Mouse (Mus musculus) heart, adult 2 months (tissue): ENCODE results near the gene Casp7. TPM values are rescaled to one million over a fixed set of nuclear protein-coding genes. Genes with fewer than 3 reads are reported as not detected.
A peak's percentile ranks its signal among the peaks of the same experiment; 100 is the strongest.
"Not testable (repeated sequence)": the region's sequence is repeated elsewhere in the genome, so short reads cannot be mapped to it uniquely, and the experiment has no call there.

Source experiments
- DNase-seq, 2 experiments: peaks; one replicate each; pipeline ENCODE4 v3.0.0; 2021
- H3K27ac ChIP-seq: fragments of 200-600 bp; 2 replicates; pipeline ENCODE4 v1.8.1; 2022
- H3K27me3 ChIP-seq: fragments of 200-500 bp; 2 replicates; pipeline ENCODE4 v1.6.1; 2012; ENCODE audit warnings: mild to moderate bottlenecking, low read length, inconsistent platforms, mixed read lengths; ENCODE audit not compliant: control insufficient read depth, insufficient read depth
- H3K36me3 ChIP-seq: fragments of 200-500 bp; 2 replicates; pipeline ENCODE4 v1.6.1; 2012; ENCODE audit warnings: low read length, inconsistent platforms; ENCODE audit not compliant: control insufficient read depth, insufficient read depth
- H3K4me1 ChIP-seq: fragments of 200-500 bp; 2 replicates; pipeline ENCODE4 v1.6.1; 2011; ENCODE audit warnings: low read length; ENCODE audit not compliant: control insufficient read depth, insufficient read depth
- H3K4me3 ChIP-seq: fragments of 200-600 bp; 2 replicates; pipeline ENCODE4 v1.8.1; 2022
- H3K79me2 ChIP-seq: fragments of 200-500 bp; replicated peaks from 2 replicates; pipeline ENCODE4 v1.6.1; 2012; ENCODE audit warnings: mild to moderate bottlenecking, inconsistent platforms, low read length, moderate library complexity, mixed read lengths; ENCODE audit not compliant: control insufficient read depth, insufficient read depth
- H3K9ac ChIP-seq: fragments of 200-500 bp; 2 replicates; pipeline ENCODE4 v1.6.1; 2012; ENCODE audit warnings: low read depth, mild to moderate bottlenecking, control low read depth, inconsistent platforms, low read length, mixed read lengths
- CTCF ChIP-seq: fragments of 200-600 bp; IDR thresholded peaks from 2 replicates; pipeline ENCODE4 v1.8.1; 2022; ENCODE audit warnings: antibody characterized with exemption, mild to moderate bottlenecking, moderate library complexity
- EP300 ChIP-seq: fragments of 200-500 bp; IDR thresholded peaks from 2 replicates; pipeline ENCODE4 v1.6.1; 2011; ENCODE audit warnings: low read depth, low read length, control low read depth; ENCODE audit not compliant: insufficient read depth
- POLR2A ChIP-seq: fragments of 200-500 bp; IDR thresholded peaks from 2 replicates; pipeline ENCODE4 v1.6.1; 2011; ENCODE audit warnings: mild to moderate bottlenecking, low read depth, low read length, control low read depth; ENCODE audit not compliant: insufficient read depth
- WGBS: fragments of 180-500 bp; shearing (Covaris S2); methylation state at CpG from one replicate; pipeline ENCODE4 v1.1.7; 2018; 5-methylcytosine and 5-hydroxymethylcytosine counted together
- intact Hi-C: fragments of 180-260 bp; cut with DNase I; formaldehyde crosslinking; loops from one replicate; pipeline ENCODE4 v1.15.1; 2025
- polyA plus RNA-seq: library from polyadenylated mRNA; depleted of rRNA; stranded (reverse); fragments of >200 nt; gene quantifications from 2 replicates; pipeline ENCODE4 v1.2.3, GENCODE M21; 2012
- total RNA-seq, 2 experiments: library from RNA; stranded (reverse); gene quantifications; 2 replicates each; pipeline ENCODE4 v1.2.3; 2021

Casp7 gene
- total and polyA plus RNA-seq, 3 experiments, result 9.2 to 12.5 (median 11.7) TPM

GRCm38 (mm10) chr19:56406581-56406980 is 9.7 kb downstream of the Casp7 start:
- H3K9ac ChIP-seq, result no peak overlapping the region
- peaks cover 5% of the 10 kb centered on the region for H3K4me1 ChIP-seq
- 58% methylated on average over 7 of the region's 7 CpGs for WGBS
- intact Hi-C loops, result no loop called here
- no peak for TF ChIP-seq POLR2A
- TF ChIP-seq CTCF, result no peak
- 0 out of 2 replicates have a peak, but pooled peaks have one; percentile 41 for TF ChIP-seq EP300
- no peaks in the 10 kb centered on the region for H3K79me2 ChIP-seq
- peak in 1 of 2 experiments; percentile 54 for DNase-seq
- peak overlapping the region; percentile 26; the same call in 1 of the 2 replicates for H3K27ac ChIP-seq
- H3K27me3 ChIP-seq, result no peaks in the 10 kb centered on the region
- no peak overlapping the region for H3K4me3 ChIP-seq
- H3K36me3 ChIP-seq, result no peaks in the 10 kb centered on the region

GRCm38 (mm10) chr19:56409884-56410283 is 13.0 kb downstream of the Casp7 start:
- H3K79me2 ChIP-seq, intact Hi-C loops, H3K9ac ChIP-seq, H3K27me3 ChIP-seq, DNase-seq, H3K4me3 ChIP-seq, H3K27ac ChIP-seq, H3K36me3 ChIP-seq, H3K4me1 ChIP-seq: not testable (repeated sequence)
- WGBS, result 99% methylated on average over 4 of the region's 4 CpGs

DNA sequence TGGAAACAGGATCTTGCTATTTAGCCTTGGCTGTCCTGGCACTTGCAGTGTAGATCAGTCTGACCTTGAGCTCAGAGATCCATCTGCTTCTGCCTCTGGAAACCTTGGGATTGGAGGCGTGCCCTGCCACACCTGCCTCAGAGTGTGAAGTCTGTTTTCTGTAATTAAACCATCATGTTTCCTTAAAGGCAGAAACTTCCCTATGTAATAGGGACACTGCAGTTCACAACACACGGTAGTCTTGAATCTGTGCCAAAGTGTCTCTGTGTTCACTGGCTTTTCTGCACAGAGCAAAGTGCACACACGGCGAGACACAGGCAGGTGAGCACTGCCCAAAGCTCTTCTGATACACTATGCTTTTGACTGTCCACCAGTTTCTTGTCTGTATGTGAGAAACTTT is 21.5 kb downstream of the Casp7 start:
- H3K27ac ChIP-seq, result no peak overlapping the region
- intact Hi-C loops, result no loop called here
- no peaks in the 10 kb centered on the region for H3K27me3 ChIP-seq
- WGBS, result 70% methylated on average over 4 of the region's 4 CpGs
- no peaks in the 10 kb centered on the region for H3K79me2 ChIP-seq
- H3K9ac ChIP-seq, result no peak overlapping the region
- peaks cover 1% of the 10 kb centered on the region; the same call in 1 of the 2 replicates for H3K4me1 ChIP-seq
- H3K4me3 ChIP-seq, result no peak overlapping the region
- DNase-seq, result no peak
- no peaks in the 10 kb centered on the region for H3K36me3 ChIP-seq
- no peak for TF ChIP-seq POLR2A
- TF ChIP-seq EP300, result no peak
- TF ChIP-seq CTCF, result no peak

GRCm38 (mm10) chr19:56419452-56419851 is 22.5 kb downstream of the Casp7 start:
- Histone ChIP-seq H3K27me3 (no peaks in the 10 kb centered on the region), H3K27ac (no peak overlapping the region), H3K9ac (no peak overlapping the region), H3K4me3 (no peak overlapping the region), H3K36me3 (no peaks in the 10 kb centered on the region), H3K79me2 (no peaks in the 10 kb centered on the region), H3K4me1 (peaks cover 1% of the 10 kb centered on the region; the same call in 1 of the 2 replicates)
- WGBS, result 88% methylated on average over 9 of the region's 9 CpGs
- intact Hi-C loops, result no loop called here
- TF ChIP-seq EP300, result no peak
- no peak for TF ChIP-seq CTCF
- no peak for TF ChIP-seq POLR2A
- DNase-seq, result no peak

DNA sequence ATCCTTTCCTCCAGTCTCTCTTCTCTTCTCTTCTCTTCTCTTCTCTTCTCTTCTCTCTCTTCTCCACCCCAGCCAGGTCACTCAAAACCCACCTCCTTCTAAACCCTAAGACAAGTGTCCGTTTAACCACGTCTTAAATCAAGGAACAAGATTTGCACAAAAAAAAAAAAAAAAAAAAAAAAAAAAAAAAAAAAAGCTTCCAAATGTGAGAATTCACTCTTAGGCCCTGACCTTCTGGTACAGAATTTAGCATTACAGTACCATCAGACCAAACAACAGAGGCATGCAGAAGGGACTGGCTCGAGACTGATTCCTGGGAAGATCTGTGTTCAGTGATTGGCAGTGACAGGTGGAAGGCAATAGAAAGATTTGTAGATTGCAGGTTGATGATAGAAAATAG is 23.4 kb downstream of the Casp7 start:
- TF ChIP-seq EP300 (no peak), CTCF (no peak), POLR2A (no peak)
- 83% methylated on average over 3 of the region's 3 CpGs for WGBS
- Histone ChIP-seq H3K27me3 (no peaks in the 10 kb centered on the region), H3K4me3 (no peak overlapping the region), H3K79me2 (no peaks in the 10 kb centered on the region), H3K4me1 (peaks cover 1% of the 10 kb centered on the region; the same call in 1 of the 2 replicates), H3K27ac (no peak overlapping the region), H3K36me3 (no peaks in the 10 kb centered on the region), H3K9ac (no peak overlapping the region)
- DNase-seq, result no peak
- intact Hi-C loops, result loop anchor here (5.0 to 10.0 kb wide), 4 partner anchors 147 to 614 kb away; no protein-coding TSS in a partner anchor

- H3K27me3 ChIP-seq, result no peaks in the 10 kb centered on the region
- 41% methylated on average over 14 of the region's 14 CpGs for WGBS
- H3K4me1 ChIP-seq, result peaks cover 1% of the 10 kb centered on the region; the same call in 1 of the 2 replicates
- H3K4me3 ChIP-seq, result no peak overlapping the region
- DNase-seq, result peak; percentile 81 to 90
- no peaks in the 10 kb centered on the region for H3K79me2 ChIP-seq
- TF ChIP-seq CTCF (peak; percentile 71), EP300 (no peak), POLR2A (no peak)
- H3K36me3 ChIP-seq, result no peaks in the 10 kb centered on the region
- H3K27ac ChIP-seq, result no peak overlapping the region
- intact Hi-C loops, result loop anchor here (1.0 to 10.0 kb wide), 5 partner anchors 145 to 612 kb away; no protein-coding TSS in a partner anchor
- H3K9ac ChIP-seq, result no peak overlapping the region
Measured at GRCm38 (mm10) chr19:56422476-56423338, 25.8 kb downstream of the Casp7 start.
